Mouse (Mus musculus) kidney, embryonic 14.5 days (tissue): ENCODE results near the gene Orc3. TPM values are rescaled to one million over a fixed set of nuclear protein-coding genes. Genes with fewer than 3 reads are reported as not detected.
"Not testable (repeated sequence)": the region's sequence is repeated elsewhere in the genome, so short reads cannot be mapped to it uniquely, and the experiment has no call there.

Experiments
- ATAC-seq: fragments of 200-750 bp; cut with Nextera tagmentation; 2 replicates; pipeline ENCODE4 v1.8.0; 2017; ENCODE audit warnings: moderate number of reproducible peaks, mild to moderate bottlenecking, moderate TSS enrichment, moderate library complexity; ENCODE audit not compliant: low FRiP score, low TSS enrichment
- H3K27ac ChIP-seq: fragments of 300-500 bp; sonication (generic); 2 replicates; pipeline ENCODE4 v1.5.1; 2014; ENCODE audit warnings: low read depth, mild to moderate bottlenecking, low read length, moderate library complexity, mixed read lengths
- H3K27me3 ChIP-seq: fragments of 300-500 bp; sonication (generic); 2 replicates; pipeline ENCODE4 v1.6.1; 2014; ENCODE audit warnings: mild to moderate bottlenecking, low read length; ENCODE audit not compliant: control insufficient read depth, insufficient read depth
- H3K36me3 ChIP-seq: fragments of 300-500 bp; sonication (generic); 2 replicates; pipeline ENCODE4 v1.6.1; 2014; ENCODE audit warnings: low read length, mixed read lengths; ENCODE audit not compliant: control insufficient read depth, insufficient read depth
- H3K4me1 ChIP-seq: fragments of 300-500 bp; sonication (generic); 2 replicates; pipeline ENCODE4 v1.6.1; 2014; ENCODE audit warnings: low read length, mixed read lengths; ENCODE audit not compliant: control insufficient read depth, insufficient read depth
- H3K4me2 ChIP-seq: fragments of 300-500 bp; sonication (generic); replicated peaks from 2 replicates; pipeline ENCODE4 v1.6.1; 2014; ENCODE audit warnings: low read depth, mild to moderate bottlenecking, low read length
- H3K4me3 ChIP-seq: fragments of 300-500 bp; sonication (generic); 2 replicates; pipeline ENCODE4 v1.5.1; 2014; ENCODE audit warnings: mild to moderate bottlenecking, low read length
- H3K9ac ChIP-seq: fragments of 300-500 bp; sonication (generic); 2 replicates; pipeline ENCODE4 v1.6.1; 2014; ENCODE audit warnings: low read depth, mild to moderate bottlenecking, low read length, moderate library complexity
- H3K9me3 ChIP-seq: fragments of 300-500 bp; sonication (generic); 2 replicates; pipeline ENCODE4 v1.6.1; 2016; ENCODE audit warnings: low read length; ENCODE audit not compliant: control insufficient read depth
- WGBS: fragments of 180-500 bp; shearing (Covaris S2); extraction: QIAGEN DNeasy Blood & Tissue Kit; methylation state at CpG from one replicate; pipeline ENCODE4 v1.1.7; 2014; 5-methylcytosine and 5-hydroxymethylcytosine counted together
- polyA plus RNA-seq: library from polyadenylated mRNA; unstranded; fragments of >200 nt; fragmentation: Nextera tagmentation; extraction: Ambion mirVana; gene quantifications from 2 replicates; pipeline ENCODE4 v1.2.1, GENCODE M21; 2014

Orc3 gene
- polyA plus RNA-seq, 1 experiment from 2014 or later: 111 TPM

- Histone ChIP-seq H3K9ac (peak overlapping the region; percentile 82), H3K36me3 (peaks cover 13% of the 10 kb centered on the region; the same call in 1 of the 2 replicates), H3K4me3 (peak overlapping the region; percentile 80), H3K4me1 (peaks cover 13% of the 10 kb centered on the region), H3K4me2 (peak overlapping the region; percentile 56), H3K27me3 (no peaks in the 10 kb centered on the region), H3K27ac (no peak overlapping the region), H3K9me3 (no peaks in the 10 kb centered on the region)
- ATAC-seq: no peak
- WGBS: 53% methylated on average over 6 of the region's 6 CpGs
These were observed 1.1 kb downstream of the Orc3 start for GRCm38 (mm10) chr4:34613571-34614145.

- ATAC-seq: no peak
- Histone ChIP-seq H3K4me3 (no peak overlapping the region), H3K36me3 (peaks cover 51% of the 10 kb centered on the region), H3K27ac (no peak overlapping the region), H3K9ac (no peak overlapping the region), H3K9me3 (no peaks in the 10 kb centered on the region), H3K4me1 (no peaks in the 10 kb centered on the region), H3K4me2 (no peak overlapping the region), H3K27me3 (no peaks in the 10 kb centered on the region)
- 92% methylated on average over 10 of the region's 10 CpGs for WGBS
These were observed 8.1 kb downstream of the Orc3 start for GRCm38 (mm10) chr4:34606658-34607057.

- Histone ChIP-seq H3K9ac (no peak overlapping the region), H3K4me3 (no peak overlapping the region), H3K4me1 (no peaks in the 10 kb centered on the region), H3K4me2 (no peak overlapping the region), H3K27ac (no peak overlapping the region), H3K36me3 (peaks cover 65% of the 10 kb centered on the region), H3K27me3 (no peaks in the 10 kb centered on the region), H3K9me3 (no peaks in the 10 kb centered on the region)
- WGBS: 100% methylated on average over 6 of the region's 6 CpGs
- no peak for ATAC-seq
These were observed 11.6 kb downstream of the Orc3 start for GRCm38 (mm10) chr4:34603123-34603522.

- WGBS: 69% methylated on average over 7 of the region's 7 CpGs
- Histone ChIP-seq H3K9me3 (no peaks in the 10 kb centered on the region), H3K4me2 (no peak overlapping the region), H3K27me3 (no peaks in the 10 kb centered on the region), H3K36me3 (peaks cover 59% of the 10 kb centered on the region), H3K27ac (no peak overlapping the region), H3K9ac (no peak overlapping the region), H3K4me1 (no peaks in the 10 kb centered on the region), H3K4me3 (no peak overlapping the region)
- ATAC-seq: no peak
These were observed 29.7 kb downstream of the Orc3 start for GRCm38 (mm10) chr4:34584871-34585607.

GRCm38 (mm10) chr4:34583427-34583826 is 31.3 kb downstream of the Orc3 start:
- Histone ChIP-seq H3K36me3 (peaks cover 69% of the 10 kb centered on the region), H3K4me2 (no peak overlapping the region), H3K27ac (no peak overlapping the region), H3K9ac (no peak overlapping the region), H3K4me1 (no peaks in the 10 kb centered on the region), H3K4me3 (no peak overlapping the region), H3K9me3 (no peaks in the 10 kb centered on the region), H3K27me3 (no peaks in the 10 kb centered on the region)
- WGBS: 94% methylated on average over 3 of the region's 3 CpGs
- ATAC-seq: no peak

- Histone ChIP-seq H3K27ac (no peak overlapping the region), H3K4me3 (no peak overlapping the region), H3K36me3 (peaks cover 77% of the 10 kb centered on the region), H3K9me3 (no peaks in the 10 kb centered on the region), H3K4me2 (no peak overlapping the region), H3K4me1 (no peaks in the 10 kb centered on the region), H3K9ac (no peak overlapping the region), H3K27me3 (no peaks in the 10 kb centered on the region)
- 76% methylated on average over 5 of the region's 5 CpGs for WGBS
- ATAC-seq: no peak
These were observed 32.3 kb downstream of the Orc3 start for GRCm38 (mm10) chr4:34582476-34582875.

GRCm38 (mm10) chr4:34581990-34582389 is 32.8 kb downstream of the Orc3 start:
- Histone ChIP-seq H3K27ac (no peak overlapping the region), H3K9me3 (no peaks in the 10 kb centered on the region), H3K27me3 (no peaks in the 10 kb centered on the region), H3K9ac (no peak overlapping the region), H3K4me1 (no peaks in the 10 kb centered on the region), H3K4me3 (no peak overlapping the region), H3K36me3 (peaks cover 77% of the 10 kb centered on the region), H3K4me2 (no peak overlapping the region)
- no peak for ATAC-seq
- WGBS: 64% methylated on average over 7 of the region's 7 CpGs

- not testable (repeated sequence) for H3K27me3 ChIP-seq, ATAC-seq, H3K9me3 ChIP-seq, H3K27ac ChIP-seq, H3K9ac ChIP-seq, H3K4me3 ChIP-seq, H3K4me1 ChIP-seq, H3K4me2 ChIP-seq
- peaks cover 80% of the 10 kb centered on the region for H3K36me3 ChIP-seq
- WGBS: 90% methylated on average over 1 of the region's 1 CpGs
These were observed 33.3 kb downstream of the Orc3 start for GRCm38 (mm10) chr4:34581489-34581888.

- Histone ChIP-seq H3K9ac (no peak overlapping the region), H3K27me3 (no peaks in the 10 kb centered on the region), H3K9me3 (no peaks in the 10 kb centered on the region), H3K4me1 (no peaks in the 10 kb centered on the region), H3K27ac (no peak overlapping the region), H3K4me3 (no peak overlapping the region), H3K36me3 (peaks cover 91% of the 10 kb centered on the region), H3K4me2 (no peak overlapping the region)
- ATAC-seq: no peak
- 88% methylated on average over 1 of the region's 1 CpGs for WGBS
These were observed 35.5 kb downstream of the Orc3 start for GRCm38 (mm10) chr4:34579215-34579614.
